Mouse (Mus musculus) lung, postnatal 0 days (tissue): ENCODE results near the gene F10.

Experiments used
- CTCF ChIP-seq: IDR thresholded peaks from 2 replicates; pipeline ENCODE4 v1.5.1; 2016; ENCODE audit warnings: antibody characterized with exemption, mild to moderate bottlenecking
- EP300 ChIP-seq: IDR thresholded peaks from 2 replicates; pipeline ENCODE4 v1.6.1; 2016; ENCODE audit warnings: antibody characterized with exemption, mild to moderate bottlenecking, control low read depth

DNA sequence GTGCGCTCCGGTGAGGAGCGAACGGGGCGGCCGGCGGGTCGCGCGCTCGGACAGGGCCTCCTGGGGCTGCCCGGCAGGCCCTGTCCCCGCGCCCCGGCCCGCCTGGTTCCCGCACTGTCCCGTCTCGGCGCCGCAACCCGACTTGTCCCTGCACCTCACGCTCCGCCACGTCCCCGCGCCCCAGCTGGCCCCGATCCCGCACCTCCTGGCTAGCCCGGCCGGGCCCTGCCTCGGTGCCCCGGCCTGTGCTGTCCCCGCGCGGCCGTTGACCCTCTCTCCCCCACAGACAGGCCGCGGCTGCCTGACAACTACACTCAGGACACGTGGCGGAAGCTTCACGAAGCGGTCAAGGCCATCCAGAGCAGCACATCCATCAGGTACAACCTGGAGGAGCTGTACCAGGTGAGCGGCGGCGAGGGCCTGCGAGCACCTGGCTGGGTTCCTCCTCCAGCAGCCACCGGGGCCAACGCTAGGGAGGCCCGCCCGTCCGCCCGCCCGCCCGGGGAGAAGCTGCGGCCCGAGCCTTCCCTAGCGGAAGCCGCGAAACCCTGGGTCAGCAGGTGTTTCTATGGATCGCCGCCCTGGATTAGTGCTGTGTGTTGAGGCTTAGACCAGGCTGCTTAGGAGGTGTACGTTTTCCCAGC lies 68.9 kb downstream of the F10 start:
- TF ChIP-seq CTCF, result no peak
- no peak for TF ChIP-seq EP300
